ENCODE assay signal across 18 mouse cellular contexts in genomic region chr4:58577382-58578048, GRCm38 (mm10). TPM values are rescaled to one million over a fixed set of nuclear protein-coding genes. Genes with fewer than 3 reads are reported as not detected.
DNase-seq lines count a peak whose midpoint lies in the region; ATAC-seq and TF ChIP-seq lines count a peak whose summit lies in the region.
"Had no signal": no experiment of that assay in that cellular context is flagged by ENCODE, and none has a peak within 500 bp of the region (broad histone marks: within the 10 kb centered on the region; RNA-seq: fewer than 3 reads in every experiment).

No protein-coding gene starts in this region.

- H3K36me3 ChIP-seq in limb, embryonic 12.5 days: no peaks in the 10 kb centered on the region
- H3K36me3 ChIP-seq: heart, embryonic 12.5 days; hindbrain, embryonic 13.5 days; liver, embryonic 13.5 days; midbrain, embryonic 12.5 days had no signal

- 31% methylated on average over 5 of the region's 5 CpGs for WGBS in limb, embryonic 12.5 days

- no peak overlapping the region for H3K4me3 ChIP-seq in gastrocnemius, adult 2 months
- H3K4me3 ChIP-seq in limb, embryonic 12.5 days (replicated peaks): no peak overlapping the region
- H3K4me3 ChIP-seq: forebrain, embryonic 13.5 days; heart, embryonic 12.5 days; hindbrain, embryonic 13.5 days; liver, embryonic 13.5 days; midbrain, embryonic 12.5 days had no signal

- TF ChIP-seq CTCF in gastrocnemius, adult 2 months (IDR thresholded peaks at IDR 0.05): no peak

- DNase-seq in gastrocnemius, adult 2 months: no peak
- no peak for DNase-seq in gastrocnemius, postnatal 36 days
- peak; percentile 20 for DNase-seq in lung, postnatal 10 days
- no peak for DNase-seq in lung, postnatal 4 days
- DNase-seq in embryo, embryonic 11 days: peak; percentile 37
- DNase-seq in cerebellum, adult 18-20 months: no peak
- no peak for DNase-seq in gastrocnemius, adult 18-20 months (ENCODE audit: low spot score)
- DNase-seq: adrenal gland, postnatal 25 days; cerebellum, adult 2 months; liver, embryonic 13.5 days; thymus, postnatal 4 days had no signal

- no peak overlapping the region for H3K4me2 ChIP-seq in limb, embryonic 12.5 days
- H3K4me2 ChIP-seq: forebrain, embryonic 13.5 days; heart, embryonic 12.5 days; hindbrain, embryonic 13.5 days; liver, embryonic 13.5 days; midbrain, embryonic 12.5 days had no signal

- H3K27me3 ChIP-seq in limb, embryonic 12.5 days: no peaks in the 10 kb centered on the region
- H3K27me3 ChIP-seq: forebrain, embryonic 13.5 days; heart, embryonic 12.5 days; hindbrain, embryonic 13.5 days; liver, embryonic 13.5 days; midbrain, embryonic 12.5 days; Patski had no signal

- H3K27ac ChIP-seq in gastrocnemius, adult 2 months: peak overlapping the region; percentile 84; the same call in 1 of the 2 replicates
- H3K27ac ChIP-seq in limb, embryonic 12.5 days: 0 out of 2 replicates have a peak overlapping the region, but pooled peaks have one; percentile 41
- H3K27ac ChIP-seq: forebrain, embryonic 13.5 days; hindbrain, embryonic 13.5 days; liver, embryonic 13.5 days; midbrain, embryonic 12.5 days had no signal

- no peaks in the 10 kb centered on the region for H3K9me3 ChIP-seq in limb, embryonic 12.5 days
- H3K9me3 ChIP-seq: forebrain, embryonic 13.5 days; heart, embryonic 12.5 days; hindbrain, embryonic 13.5 days; liver, embryonic 13.5 days; midbrain, embryonic 12.5 days had no signal

- no peak overlapping the region for H3K9ac ChIP-seq in limb, embryonic 12.5 days (replicated peaks)
- H3K9ac ChIP-seq: forebrain, embryonic 13.5 days; heart, embryonic 12.5 days; hindbrain, embryonic 13.5 days; liver, embryonic 13.5 days; midbrain, embryonic 12.5 days had no signal

- ATAC-seq in limb, embryonic 12.5 days (ENCODE audit: insufficient number of reproducible peaks, insufficient read depth, low FRiP score, low TSS enrichment, low read depth): no peak
- ATAC-seq: activated CD4-positive, CD25-positive, alpha-beta regulatory T cell, adult 4 months; forebrain, embryonic 13.5 days; Patski had no signal

- H3K4me1 ChIP-seq in limb, embryonic 12.5 days (replicated peaks): peaks cover 32% of the 10 kb centered on the region
- H3K4me1 ChIP-seq: forebrain, embryonic 13.5 days; heart, embryonic 12.5 days; hindbrain, embryonic 13.5 days; liver, embryonic 13.5 days had no signal

- intact Hi-C loops in gastrocnemius, adult 2 months (cut with DNase I): no loop called here
- intact Hi-C loops in gastrocnemius, postnatal 36 days (cut with DNase I): no loop called here

RNA-seq across cellular contexts. Expression of gene Lpar1, which starts 23.8 kb away (rescaled TPM):
- total RNA-seq in gastrocnemius, adult 2 months (2021): 10 to 100 TPM in 1 of 2 experiments, 1 to 10 TPM in 1; 5.3 to 13.8 TPM
- total RNA-seq in gastrocnemius, postnatal 36 days (2021): 10 to 100 TPM in 1 of 2 experiments, 1 to 10 TPM in 1; 8.3 to 10.5 TPM
- 247 and 253 TPM in 2 replicates for polyA plus RNA-seq in limb, embryonic 12.5 days (2016; fragmentation: Nextera tagmentation; extraction: Ambion mirVana)
- 10 to 100 TPM in 1 of 2 experiments, 1 to 10 TPM in 1; 4.4 to 10.2 TPM for total RNA-seq in gastrocnemius, adult 18-20 months (2021)
- polyA plus RNA-seq: activated CD4-positive, CD25-positive, alpha-beta regulatory T cell, adult 4 months had no signal

Comparison
In these comparisons a context has a peak if more than half of its experiments do, and no peak if none do; other contexts are left out.
1. DNase-seq: peak in lung, postnatal 10 days (single experiment) and embryo, embryonic 11 days (single experiment); none in gastrocnemius, adult 2 months (single experiment), gastrocnemius, postnatal 36 days (0 of 2), lung, postnatal 4 days (0 of 2), cerebellum, adult 18-20 months (0 of 2) and gastrocnemius, adult 18-20 months (single experiment).